Mouse (Mus musculus): ENCODE data around the gene Atp13a1. TPM values are rescaled to one million over a fixed set of nuclear protein-coding genes. Genes with fewer than 3 reads are reported as not detected.
A peak's percentile ranks its signal among the peaks of the same experiment; 100 is the strongest.

Gene Atp13a1
- polyA plus RNA-seq, 1 experiment from 2014 or later, result 34.4 TPM

DNA sequence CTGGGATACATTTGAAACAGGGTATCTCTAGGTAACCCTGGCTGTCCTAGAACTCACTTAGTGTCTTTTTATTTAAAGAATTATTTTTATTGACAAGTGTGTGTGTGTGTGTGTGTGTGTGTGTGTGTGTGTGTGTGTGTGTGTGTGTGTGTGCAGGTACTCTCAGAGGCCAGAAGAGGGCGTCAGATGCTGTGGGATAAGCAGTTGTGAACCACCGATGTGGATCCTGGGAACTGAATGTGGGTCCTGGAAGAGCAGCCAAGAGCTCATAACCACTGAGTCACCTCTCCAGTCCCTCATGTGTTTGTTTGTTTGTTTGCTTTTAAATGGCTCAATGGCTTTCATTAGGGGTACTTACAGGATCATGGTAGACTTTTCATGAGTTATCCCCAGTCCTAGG lies 23.9 kb downstream of the Atp13a1 start:
- Histone ChIP-seq H3K36me3 (peaks cover 72% of the 10 kb centered on the region), H3K9me3 (replicated peaks) (0 out of 2 replicates have a peak, but pooled peaks cover 4% of the 10 kb centered on the region), H3K27ac (ENCODE audit: poor library complexity, severe bottlenecking) (no peak overlapping the region), H3K4me3 (no peak overlapping the region), H3K27me3 (replicated peaks) (no peaks in the 10 kb centered on the region), H3K9ac (no peak overlapping the region), H3K4me1 (replicated peaks) (peaks cover 11% of the 10 kb centered on the region; the same call in 1 of the 2 replicates), H3K4me2 (no peak overlapping the region)
- ATAC-seq (ENCODE audit: insufficient number of reproducible peaks, low FRiP score), result no peak
- 79% methylated on average over 2 of the region's 2 CpGs for WGBS

DNA sequence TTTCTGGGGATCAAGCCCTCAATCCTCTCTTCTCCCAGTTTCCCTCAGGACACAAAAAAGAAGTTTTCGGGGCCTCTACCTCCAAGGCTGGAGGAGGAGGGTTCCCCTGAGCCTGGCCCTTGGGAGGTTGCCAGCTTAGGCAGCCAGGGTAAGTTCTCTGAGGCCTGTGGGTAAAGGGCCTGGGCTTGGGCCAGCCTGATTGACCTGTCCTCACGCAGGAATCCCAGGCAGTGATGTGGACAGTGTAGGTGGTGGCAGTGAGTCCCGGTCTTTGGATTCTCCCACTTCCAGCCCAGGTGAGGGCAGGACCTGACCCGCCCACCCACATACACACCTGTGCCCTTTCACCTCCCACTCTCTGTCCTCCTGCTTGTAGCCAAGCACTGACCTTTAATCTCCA lies 24.4 kb downstream of the Atp13a1 start:
- Histone ChIP-seq H3K9ac (no peak overlapping the region), H3K4me1 (replicated peaks) (peaks cover 9% of the 10 kb centered on the region; the same call in 1 of the 2 replicates), H3K27ac (ENCODE audit: poor library complexity, severe bottlenecking) (no peak overlapping the region), H3K4me2 (no peak overlapping the region), H3K36me3 (peaks cover 68% of the 10 kb centered on the region), H3K27me3 (replicated peaks) (no peaks in the 10 kb centered on the region), H3K9me3 (replicated peaks) (0 out of 2 replicates have a peak, but pooled peaks cover 4% of the 10 kb centered on the region), H3K4me3 (no peak overlapping the region)
- 90% methylated on average over 4 of the region's 4 CpGs for WGBS
- ATAC-seq (ENCODE audit: insufficient number of reproducible peaks, low FRiP score), result no peak

DNA sequence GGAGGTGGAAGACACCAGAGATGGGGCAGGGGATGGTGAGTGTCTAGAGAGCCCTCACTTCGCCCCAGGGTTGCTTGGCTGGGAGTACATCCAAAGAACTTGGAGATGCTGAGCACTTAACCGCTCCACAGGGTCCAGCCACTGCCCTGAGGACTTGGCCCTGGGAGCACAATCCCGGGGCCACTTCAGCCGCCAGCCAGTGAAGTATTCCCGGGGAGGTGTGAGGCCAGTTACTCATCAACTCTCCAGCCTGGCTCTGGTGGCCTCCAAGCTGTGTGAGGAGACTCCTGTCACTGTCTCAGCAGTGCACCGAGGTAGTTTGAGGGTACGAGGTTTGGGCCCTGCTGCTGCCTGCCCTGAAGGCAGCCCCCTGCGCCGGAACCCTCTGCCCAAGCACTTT lies 29.5 kb downstream of the Atp13a1 start:
- no peaks in the 10 kb centered on the region for H3K9me3 ChIP-seq (replicated peaks)
- H3K27me3 ChIP-seq (replicated peaks), result no peaks in the 10 kb centered on the region
- H3K36me3 ChIP-seq, result peaks cover 42% of the 10 kb centered on the region
- no peak overlapping the region for H3K4me3 ChIP-seq
- no peak overlapping the region for H3K4me2 ChIP-seq
- peaks cover 20% of the 10 kb centered on the region for H3K4me1 ChIP-seq (replicated peaks)
- WGBS, result 71% methylated on average over 9 of the region's 9 CpGs
- H3K9ac ChIP-seq, result no peak overlapping the region
- H3K27ac ChIP-seq (ENCODE audit: poor library complexity, severe bottlenecking), result no peak overlapping the region
- ATAC-seq (ENCODE audit: insufficient number of reproducible peaks, low FRiP score), result no peak

DNA sequence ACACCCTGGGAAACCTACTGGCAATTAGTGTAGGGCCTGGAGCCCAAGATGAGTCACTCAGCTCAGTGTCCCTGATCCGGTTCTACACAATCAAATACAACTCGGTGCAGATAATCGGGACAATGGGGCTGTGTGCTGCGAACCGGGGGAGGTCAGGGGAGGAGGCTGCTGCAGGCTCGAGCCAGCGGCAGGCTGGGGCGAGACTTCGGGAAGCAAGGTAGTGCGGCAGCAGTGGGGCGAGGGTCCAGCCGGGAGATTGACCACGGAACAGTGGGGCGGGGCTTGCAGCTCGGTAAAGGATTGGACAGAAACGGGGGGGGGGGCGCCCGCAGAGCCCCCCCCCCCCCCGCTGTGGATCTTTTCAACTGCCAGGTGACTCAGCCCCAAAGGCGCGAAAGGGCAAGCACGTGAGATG lies 31.0 kb downstream of the Atp13a1 start:
- 0 out of 2 replicates have a peak overlapping the region, but pooled peaks have one; percentile 25 for H3K27ac ChIP-seq (ENCODE audit: poor library complexity, severe bottlenecking)
- H3K9ac ChIP-seq, result peak overlapping the region; percentile 70
- peaks cover 11% of the 10 kb centered on the region; the same call in 1 of the 2 replicates for H3K4me1 ChIP-seq (replicated peaks)
- H3K4me3 ChIP-seq, result peak overlapping the region; percentile 61
- ATAC-seq (ENCODE audit: insufficient number of reproducible peaks, low FRiP score), result peak; percentile 60
- WGBS, result under 1% methylated on average over 12 of the region's 22 CpGs
- no peaks in the 10 kb centered on the region for H3K27me3 ChIP-seq (replicated peaks)
- H3K36me3 ChIP-seq, result peaks cover 32% of the 10 kb centered on the region
- H3K9me3 ChIP-seq (replicated peaks), result no peaks in the 10 kb centered on the region
- H3K4me2 ChIP-seq, result peak overlapping the region; percentile 94

DNA sequence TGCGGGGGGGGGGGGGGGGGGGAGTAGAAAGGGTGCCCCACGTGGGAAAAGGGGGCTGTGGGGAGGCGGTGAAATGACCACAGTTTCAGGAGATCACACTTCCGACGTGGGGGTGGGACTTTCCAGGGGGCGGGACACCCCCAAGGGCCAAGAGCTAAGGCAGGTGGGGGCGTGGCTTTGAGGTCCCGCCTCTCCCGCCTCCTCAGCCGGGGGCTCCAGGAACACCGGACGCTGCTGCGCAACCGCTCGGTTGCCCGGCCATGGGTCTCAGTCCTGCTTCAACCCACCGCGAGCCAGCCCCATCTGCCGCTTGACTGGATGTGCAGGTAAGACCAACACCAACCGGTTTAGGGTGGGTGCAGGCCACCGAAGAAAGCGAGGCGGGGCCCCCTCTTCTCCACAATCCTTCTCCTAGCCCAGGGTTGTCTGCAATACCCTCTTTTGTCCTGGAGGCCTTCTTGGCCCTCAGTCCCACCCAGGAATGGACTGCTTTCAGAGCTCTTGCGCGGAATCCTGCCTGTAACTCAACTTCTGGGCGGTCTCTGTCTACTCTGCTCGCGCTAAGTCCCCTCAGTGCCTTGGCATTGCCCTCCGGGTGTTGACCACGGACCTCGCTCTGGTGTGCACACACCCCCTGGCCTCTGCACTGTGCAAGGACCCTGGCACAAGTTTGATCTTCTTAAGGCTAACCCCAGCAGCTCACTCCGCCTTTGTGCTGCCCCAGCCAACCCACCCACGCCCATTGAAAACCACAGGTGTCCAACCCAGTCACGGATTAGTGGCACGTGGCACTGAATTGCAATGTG lies 31.6 kb downstream of the Atp13a1 start, which contains the start of gene Lpar2:
Gene Lpar2 (plus strand): TSS at position 44 of the 806 bp plus-strand sequence.
- peak within 1 kb of the TSS; percentile 36; the same call in 1 of the 2 replicates for H3K27ac ChIP-seq (ENCODE audit: poor library complexity, severe bottlenecking)
- peak within 1 kb of the TSS; percentile 94 for H3K4me2 ChIP-seq
- H3K27me3 ChIP-seq (replicated peaks), result no peaks in the 10 kb centered on the region
- H3K36me3 ChIP-seq, result peaks cover 26% of the 10 kb centered on the region
- H3K4me1 ChIP-seq (replicated peaks), result peaks cover 16% of the 10 kb centered on the region
- 3% methylated on average over 32 of the region's 35 CpGs for WGBS
- ATAC-seq (ENCODE audit: insufficient number of reproducible peaks, low FRiP score), result peak; percentile 78
- no peaks in the 10 kb centered on the region for H3K9me3 ChIP-seq (replicated peaks)
- H3K4me3 ChIP-seq, result peak within 1 kb of the TSS; percentile 61
- peak within 1 kb of the TSS; percentile 70 for H3K9ac ChIP-seq

DNA sequence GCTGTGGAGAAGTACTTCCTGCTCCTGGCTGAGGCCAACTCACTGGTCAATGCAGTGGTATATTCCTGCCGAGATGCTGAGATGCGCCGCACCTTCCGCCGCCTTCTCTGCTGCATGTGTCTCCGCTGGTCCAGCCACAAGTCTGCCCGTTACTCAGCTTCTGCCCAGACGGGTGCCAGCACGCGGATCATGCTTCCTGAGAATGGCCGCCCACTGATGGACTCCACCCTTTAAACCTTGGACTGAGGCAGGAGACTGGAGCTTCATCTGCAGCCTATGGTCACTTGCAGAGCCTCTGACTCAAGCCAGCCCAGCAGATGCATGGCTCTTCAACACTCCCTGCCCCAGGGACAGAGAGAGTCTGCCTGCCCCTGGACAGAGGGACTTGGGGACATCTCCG lies 35.4 kb downstream of the Atp13a1 start:
- no peak for ATAC-seq (ENCODE audit: insufficient number of reproducible peaks, low FRiP score)
- H3K9me3 ChIP-seq (replicated peaks), result no peaks in the 10 kb centered on the region
- no peak overlapping the region for H3K4me2 ChIP-seq
- H3K4me3 ChIP-seq, result no peak overlapping the region
- H3K9ac ChIP-seq, result no peak overlapping the region
- WGBS, result 89% methylated on average over 12 of the region's 12 CpGs
- peaks cover 19% of the 10 kb centered on the region for H3K4me1 ChIP-seq (replicated peaks)
- H3K36me3 ChIP-seq, result peaks cover 11% of the 10 kb centered on the region
- H3K27me3 ChIP-seq (replicated peaks), result no peaks in the 10 kb centered on the region
- no peak overlapping the region for H3K27ac ChIP-seq (ENCODE audit: poor library complexity, severe bottlenecking)

DNA sequence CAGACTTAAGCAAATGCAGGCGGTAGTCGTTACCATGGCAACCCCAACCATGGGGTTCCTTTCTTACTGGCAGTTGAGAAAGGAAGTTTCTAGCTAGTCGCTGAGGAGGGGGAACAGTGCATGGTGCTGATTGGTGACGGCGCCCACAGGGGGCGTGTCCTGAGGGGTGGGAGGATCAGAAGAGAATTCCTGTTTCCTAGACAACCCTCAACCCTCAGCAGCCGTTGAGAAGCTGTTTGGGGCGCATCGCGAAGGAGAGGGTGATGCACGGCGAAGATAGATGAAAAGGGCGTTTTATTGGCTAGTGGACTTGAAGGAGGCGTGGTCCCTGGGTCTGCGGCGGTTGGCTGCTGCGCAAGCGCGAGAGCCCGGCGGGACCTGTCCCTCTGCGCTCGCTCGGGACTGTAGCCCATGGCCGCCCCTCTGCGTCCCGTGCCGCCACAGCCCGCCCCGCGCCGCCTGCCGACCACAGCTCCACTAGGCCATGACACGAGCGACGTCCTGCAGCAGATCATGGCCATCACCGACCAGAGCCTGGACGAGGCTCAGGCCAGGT lies 41.4 kb downstream of the Atp13a1 start, which contains the start of gene Pbx4:
Gene Pbx4 (plus strand): TSS at position 194 of the 556 bp plus-strand sequence.
- peak; percentile 89 for ATAC-seq (ENCODE audit: insufficient number of reproducible peaks, low FRiP score)
- under 1% methylated on average over 38 of the region's 38 CpGs for WGBS
- Histone ChIP-seq H3K9ac (peak within 1 kb of the TSS; percentile 71), H3K4me3 (peak within 1 kb of the TSS; percentile 59), H3K4me1 (replicated peaks) (peaks cover 10% of the 10 kb centered on the region; the same call in 1 of the 2 replicates), H3K27ac (ENCODE audit: poor library complexity, severe bottlenecking) (0 out of 2 replicates have a peak within 1 kb of the TSS, but pooled peaks have one; percentile 41), H3K4me2 (peak within 1 kb of the TSS; percentile 91), H3K36me3 (no peaks in the 10 kb centered on the region), H3K9me3 (replicated peaks) (no peaks in the 10 kb centered on the region), H3K27me3 (replicated peaks) (no peaks in the 10 kb centered on the region)

DNA sequence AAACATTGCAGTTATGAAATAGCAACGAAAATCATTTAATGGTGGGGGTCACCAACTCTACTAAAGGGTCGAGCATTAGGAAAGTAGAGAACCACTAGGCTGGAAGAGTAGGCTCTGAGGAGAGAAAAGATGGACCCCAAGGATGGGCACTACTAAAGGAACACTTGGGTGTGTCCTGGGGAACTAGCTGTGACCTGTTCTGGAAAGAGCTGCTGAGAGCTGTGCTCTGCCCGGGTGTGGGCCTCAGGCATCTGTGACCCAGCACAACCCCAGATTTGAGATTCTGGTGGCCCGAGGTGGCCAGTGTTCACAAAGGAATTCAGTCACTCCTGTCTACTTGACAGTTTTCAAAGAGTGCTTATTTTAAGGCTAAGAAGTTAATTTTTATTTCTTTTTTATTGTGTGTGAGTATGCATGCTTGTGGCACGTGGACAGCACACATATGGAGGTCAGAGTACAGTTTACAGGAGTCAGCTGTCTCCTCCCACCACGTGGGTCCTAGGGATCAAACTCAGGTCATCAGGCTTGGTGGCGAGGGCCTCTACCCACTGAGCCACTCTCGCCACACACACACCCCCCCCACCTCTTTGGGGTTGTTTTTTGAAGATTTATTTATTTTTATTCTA lies 46.2 kb downstream of the Atp13a1 start:
- no peaks in the 10 kb centered on the region for H3K27me3 ChIP-seq (replicated peaks)
- no peaks in the 10 kb centered on the region for H3K36me3 ChIP-seq
- peaks cover 6% of the 10 kb centered on the region; the same call in 1 of the 2 replicates for H3K4me1 ChIP-seq (replicated peaks)
- no peak overlapping the region for H3K4me2 ChIP-seq
- H3K9ac ChIP-seq, result no peak overlapping the region
- ATAC-seq (ENCODE audit: insufficient number of reproducible peaks, low FRiP score), result no peak
- WGBS, result 73% methylated on average over 8 of the region's 8 CpGs
- H3K9me3 ChIP-seq (replicated peaks), result no peaks in the 10 kb centered on the region
- H3K27ac ChIP-seq (ENCODE audit: poor library complexity, severe bottlenecking), result no peak overlapping the region
- H3K4me3 ChIP-seq, result no peak overlapping the region

DNA sequence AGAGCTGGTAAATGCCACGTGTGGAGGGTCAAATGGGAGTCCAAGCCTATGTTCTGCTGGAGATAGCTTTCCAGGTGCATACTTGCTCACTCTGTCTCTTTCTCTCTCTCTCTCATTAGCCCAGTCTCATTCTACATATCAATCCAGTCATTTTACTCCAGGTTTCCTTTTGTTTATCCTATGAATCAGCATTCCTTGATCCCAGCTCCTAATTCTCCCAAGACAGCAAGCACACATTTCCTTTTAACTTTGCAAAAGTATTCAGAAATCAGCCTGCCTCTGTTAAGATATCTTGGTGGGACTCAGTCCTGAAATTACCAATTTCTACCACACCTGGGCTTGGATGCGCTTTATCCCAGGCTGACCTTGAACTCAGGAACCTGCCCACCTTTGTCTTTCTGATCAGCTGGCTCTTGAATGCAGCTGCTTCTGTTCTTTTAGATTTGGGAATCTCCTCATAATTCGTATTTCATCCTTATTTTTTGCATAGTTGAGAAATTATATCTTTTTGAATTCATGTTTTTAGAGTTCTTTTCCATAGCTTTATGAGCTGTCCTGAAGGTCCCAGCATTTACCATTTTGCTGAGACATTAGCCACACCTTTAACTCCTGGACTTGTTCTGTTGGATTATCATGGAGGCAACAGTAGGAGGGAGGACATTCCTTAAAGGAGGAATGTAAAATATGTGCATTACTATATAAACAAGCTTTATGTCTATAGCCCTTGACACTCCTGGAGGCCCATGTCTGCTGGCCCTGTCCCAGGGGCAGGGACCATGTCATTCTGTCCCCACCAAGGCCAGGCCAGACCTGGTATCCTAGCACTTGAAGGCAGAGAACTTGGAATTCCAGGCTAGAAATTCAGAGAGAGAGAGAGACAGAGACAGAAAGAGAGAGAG lies 56.5 kb downstream of the Atp13a1 start:
- Histone ChIP-seq H3K27me3 (replicated peaks) (no peaks in the 10 kb centered on the region), H3K27ac (ENCODE audit: poor library complexity, severe bottlenecking) (no peak overlapping the region), H3K4me3 (no peak overlapping the region), H3K4me1 (replicated peaks) (peaks cover 18% of the 10 kb centered on the region), H3K9ac (no peak overlapping the region), H3K9me3 (replicated peaks) (no peaks in the 10 kb centered on the region), H3K4me2 (no peak overlapping the region), H3K36me3 (no peaks in the 10 kb centered on the region)
- ATAC-seq (ENCODE audit: insufficient number of reproducible peaks, low FRiP score), result no peak
- 68% methylated on average over 3 of the region's 3 CpGs for WGBS

DNA sequence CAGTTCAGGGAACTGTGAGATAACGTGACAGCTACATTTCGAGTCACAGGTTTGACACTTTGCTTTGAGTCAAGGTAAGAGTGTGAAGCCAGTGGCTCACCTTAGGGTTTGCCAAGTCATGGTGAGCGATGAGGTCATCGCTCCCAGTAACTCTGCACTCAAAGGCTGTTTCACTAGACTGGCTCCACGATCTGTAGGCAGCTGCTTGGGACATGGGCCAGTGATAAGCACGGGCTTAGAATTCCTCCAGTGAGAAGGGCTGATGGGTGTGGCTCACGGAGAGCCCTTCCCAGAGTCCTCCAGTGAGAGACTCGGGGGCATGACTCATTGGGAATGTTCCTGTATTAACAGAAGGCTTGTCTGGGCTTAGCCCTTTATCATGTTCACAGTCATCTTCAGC lies 58.0 kb downstream of the Atp13a1 start:
- no peak overlapping the region for H3K4me2 ChIP-seq
- H3K9me3 ChIP-seq (replicated peaks), result no peaks in the 10 kb centered on the region
- H3K36me3 ChIP-seq, result no peaks in the 10 kb centered on the region
- no peak overlapping the region for H3K9ac ChIP-seq
- H3K27ac ChIP-seq (ENCODE audit: poor library complexity, severe bottlenecking), result 0 out of 2 replicates have a peak overlapping the region, but pooled peaks have one; percentile 24
- H3K27me3 ChIP-seq (replicated peaks), result no peaks in the 10 kb centered on the region
- WGBS, result 39% methylated on average over 8 of the region's 8 CpGs
- peak; percentile 87 for ATAC-seq (ENCODE audit: insufficient number of reproducible peaks, low FRiP score)
- H3K4me1 ChIP-seq (replicated peaks), result peaks cover 18% of the 10 kb centered on the region
- H3K4me3 ChIP-seq, result no peak overlapping the region
